Mouse (Mus musculus): ENCODE results near the gene Bcat1. TPM values are rescaled to one million over a fixed set of nuclear protein-coding genes. Genes with fewer than 3 reads are reported as not detected.
A peak's percentile ranks its signal among the peaks of the same experiment; 100 is the strongest.

The Bcat1 gene
- polyA plus RNA-seq, 1 experiment from 2014 or later, result 6.0 TPM

DNA sequence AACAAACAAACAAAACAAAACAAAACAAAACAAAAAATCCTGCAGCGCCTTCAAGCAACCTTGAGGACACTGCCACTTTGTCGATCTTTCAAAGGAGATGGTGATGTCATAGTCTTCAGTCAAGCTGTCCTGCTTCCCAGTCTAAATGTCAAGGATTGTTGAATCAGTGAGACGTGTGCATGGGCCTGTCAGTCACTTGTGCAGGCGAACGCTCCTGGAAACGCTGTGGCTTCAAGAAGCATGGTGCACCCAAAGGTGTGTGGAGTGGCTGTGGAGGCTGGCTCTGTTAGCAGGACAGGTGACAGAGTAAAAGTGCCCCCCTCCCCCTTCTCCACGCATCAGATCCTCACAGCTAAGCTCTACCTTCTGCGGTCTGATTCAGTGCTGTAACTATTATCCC lies 103.6 kb downstream of the Bcat1 start:
- Histone ChIP-seq H3K9me3 (ENCODE audit: control insufficient read depth, low read length) (no peaks in the 10 kb centered on the region), H3K4me2 (ENCODE audit: low read depth, low read length) (no peak overlapping the region), H3K9ac (ENCODE audit: low read depth, low read length) (no peak overlapping the region), H3K27ac (ENCODE audit: low read length) (no peak overlapping the region), H3K27me3 (replicated peaks; ENCODE audit: control insufficient read depth, insufficient read depth, low read length) (no peaks in the 10 kb centered on the region), H3K4me1 (ENCODE audit: control insufficient read depth, insufficient read depth, low read length) (no peaks in the 10 kb centered on the region), H3K36me3 (ENCODE audit: control insufficient read depth, insufficient read depth, low read length) (no peaks in the 10 kb centered on the region), H3K4me3 (ENCODE audit: low read length) (no peak overlapping the region)
- WGBS, result 85% methylated on average over 8 of the region's 8 CpGs
- ATAC-seq, result no peak

DNA sequence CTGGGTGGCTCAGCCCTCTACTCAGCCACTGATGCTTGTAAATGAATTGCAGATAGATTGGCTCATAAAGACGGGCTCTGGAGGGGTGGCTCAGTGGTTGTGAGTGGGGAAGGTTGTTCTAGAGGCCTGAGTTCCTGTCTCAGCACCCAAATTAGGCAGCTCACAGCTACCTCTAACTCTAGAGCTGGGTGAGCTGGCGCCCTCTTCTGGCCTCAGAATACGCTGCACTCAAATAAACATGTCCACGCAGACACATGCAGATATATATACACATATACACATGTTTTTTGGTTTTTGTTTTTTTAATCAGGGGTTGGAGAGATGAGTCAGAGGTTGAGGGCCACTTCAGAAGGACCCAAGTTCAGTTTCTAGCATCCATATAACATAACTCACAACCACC lies 105.1 kb downstream of the Bcat1 start:
- no peak for ATAC-seq

DNA sequence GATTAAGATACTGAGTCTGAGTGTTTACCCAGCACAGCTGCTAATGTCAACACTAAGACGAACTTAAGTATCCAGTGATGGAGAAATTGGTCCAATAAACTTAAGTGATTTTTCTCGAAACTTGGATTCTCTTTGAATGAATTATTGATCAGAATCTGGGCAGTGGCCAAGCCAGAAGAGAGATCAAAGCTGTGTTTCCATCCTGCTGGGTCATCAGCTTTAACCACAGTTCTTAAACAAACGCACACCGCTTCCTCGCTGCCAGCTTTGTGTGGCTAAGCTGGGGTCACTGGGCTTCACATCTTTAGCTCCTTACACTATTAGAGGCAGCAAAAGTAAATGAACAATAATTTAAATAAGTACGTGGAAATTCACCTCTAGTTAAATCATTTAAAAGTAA lies 108.4 kb downstream of the Bcat1 start:
- no peaks in the 10 kb centered on the region for H3K36me3 ChIP-seq (ENCODE audit: control insufficient read depth, insufficient read depth, low read length)
- no peaks in the 10 kb centered on the region for H3K4me1 ChIP-seq (ENCODE audit: control insufficient read depth, insufficient read depth, low read length)
- no peak overlapping the region for H3K9ac ChIP-seq (ENCODE audit: low read depth, low read length)
- H3K4me3 ChIP-seq (ENCODE audit: low read length), result no peak overlapping the region
- H3K27me3 ChIP-seq (replicated peaks; ENCODE audit: control insufficient read depth, insufficient read depth, low read length), result no peaks in the 10 kb centered on the region
- no peak overlapping the region for H3K27ac ChIP-seq (ENCODE audit: low read length)
- no peak overlapping the region for H3K4me2 ChIP-seq (ENCODE audit: low read depth, low read length)
- 32% methylated on average over 6 of the region's 6 CpGs for WGBS
- no peak for ATAC-seq
- no peaks in the 10 kb centered on the region for H3K9me3 ChIP-seq (ENCODE audit: control insufficient read depth, low read length)

More for the DNA sequence above, 105.1 kb downstream of the Bcat1 start:
- H3K4me2 ChIP-seq (ENCODE audit: low read depth, low read length), result no peak overlapping the region
- no peaks in the 10 kb centered on the region for H3K36me3 ChIP-seq (ENCODE audit: control insufficient read depth, insufficient read depth, low read length)
- 82% methylated on average over 4 of the region's 4 CpGs for WGBS
- H3K27me3 ChIP-seq (replicated peaks; ENCODE audit: control insufficient read depth, insufficient read depth, low read length), result no peaks in the 10 kb centered on the region
- no peak overlapping the region for H3K27ac ChIP-seq (ENCODE audit: low read length)
- H3K4me3 ChIP-seq (ENCODE audit: low read length), result no peak overlapping the region
- no peaks in the 10 kb centered on the region for H3K9me3 ChIP-seq (ENCODE audit: control insufficient read depth, low read length)
- H3K9ac ChIP-seq (ENCODE audit: low read depth, low read length), result no peak overlapping the region
- H3K4me1 ChIP-seq (ENCODE audit: control insufficient read depth, insufficient read depth, low read length), result no peaks in the 10 kb centered on the region

DNA sequence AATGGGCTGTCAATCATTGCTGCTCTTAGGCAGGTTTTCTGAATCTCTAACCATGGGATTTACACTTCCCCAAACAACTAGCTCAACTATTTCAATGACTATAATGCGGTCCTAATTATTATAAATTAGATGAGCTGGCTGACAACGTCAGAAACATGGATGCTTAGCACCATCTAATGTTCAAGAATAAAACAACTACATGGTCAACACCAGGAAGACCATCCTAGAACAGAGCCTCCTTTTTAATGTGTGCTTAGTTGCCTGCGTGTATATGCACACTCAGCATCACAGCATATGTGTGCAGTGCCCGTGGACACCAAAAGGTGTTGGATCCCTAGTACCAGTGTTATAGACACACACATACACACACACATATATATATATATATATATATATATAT lies 111.8 kb downstream of the Bcat1 start:
- Histone ChIP-seq H3K4me3 (ENCODE audit: low read length) (no peak overlapping the region), H3K4me2 (ENCODE audit: low read depth, low read length) (no peak overlapping the region), H3K9ac (ENCODE audit: low read depth, low read length) (no peak overlapping the region), H3K27ac (ENCODE audit: low read length) (no peak overlapping the region), H3K4me1 (ENCODE audit: control insufficient read depth, insufficient read depth, low read length) (no peaks in the 10 kb centered on the region), H3K36me3 (ENCODE audit: control insufficient read depth, insufficient read depth, low read length) (no peaks in the 10 kb centered on the region), H3K9me3 (ENCODE audit: control insufficient read depth, low read length) (no peaks in the 10 kb centered on the region), H3K27me3 (replicated peaks; ENCODE audit: control insufficient read depth, insufficient read depth, low read length) (no peaks in the 10 kb centered on the region)
- ATAC-seq, result no peak
- 66% methylated on average over 4 of the region's 4 CpGs for WGBS

DNA sequence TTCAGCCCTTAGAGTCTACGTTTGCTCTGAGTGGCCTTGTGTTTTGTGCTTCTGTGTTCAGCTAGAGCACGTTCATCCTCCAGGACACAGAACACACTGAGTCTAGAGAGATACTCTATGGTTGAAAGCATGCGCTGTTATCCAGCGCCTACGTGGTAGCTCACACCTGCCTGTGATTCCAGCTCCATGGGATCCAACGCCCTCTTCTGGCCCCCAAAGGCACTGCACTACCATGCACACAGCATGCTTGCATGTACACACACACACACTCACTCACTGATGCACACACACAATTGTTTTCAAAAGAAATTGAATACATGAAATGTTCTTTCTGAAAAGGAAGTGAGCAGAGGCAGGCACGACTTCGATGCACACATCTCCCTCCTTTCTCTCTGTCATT lies 112.8 kb downstream of the Bcat1 start:
- WGBS, result 86% methylated on average over 8 of the region's 8 CpGs
- Histone ChIP-seq H3K9me3 (ENCODE audit: control insufficient read depth, low read length) (no peaks in the 10 kb centered on the region), H3K27me3 (replicated peaks; ENCODE audit: control insufficient read depth, insufficient read depth, low read length) (no peaks in the 10 kb centered on the region), H3K27ac (ENCODE audit: low read length) (no peak overlapping the region), H3K36me3 (ENCODE audit: control insufficient read depth, insufficient read depth, low read length) (no peaks in the 10 kb centered on the region), H3K4me3 (ENCODE audit: low read length) (no peak overlapping the region), H3K4me1 (ENCODE audit: control insufficient read depth, insufficient read depth, low read length) (no peaks in the 10 kb centered on the region), H3K4me2 (ENCODE audit: low read depth, low read length) (no peak overlapping the region), H3K9ac (ENCODE audit: low read depth, low read length) (no peak overlapping the region)
- no peak for ATAC-seq

DNA sequence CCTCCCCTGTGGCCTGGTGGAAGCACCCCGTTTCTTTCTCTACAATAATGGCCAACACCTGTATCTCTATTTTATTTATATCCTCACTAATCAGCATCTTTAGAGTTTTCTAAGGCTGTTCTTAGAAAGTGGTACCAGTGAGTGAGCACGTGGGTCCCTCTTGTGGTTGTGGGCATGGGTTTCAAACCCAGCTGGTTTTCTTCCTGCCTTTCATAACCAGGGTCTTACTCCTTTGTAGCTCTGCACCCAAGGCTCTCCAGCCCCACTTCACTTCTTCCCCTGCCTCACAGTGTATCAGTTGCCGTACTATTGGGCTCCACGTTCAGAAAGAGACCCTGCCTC lies 114.0 kb downstream of the Bcat1 start:
- no peaks in the 10 kb centered on the region for H3K9me3 ChIP-seq (ENCODE audit: control insufficient read depth, low read length)
- H3K27me3 ChIP-seq (replicated peaks; ENCODE audit: control insufficient read depth, insufficient read depth, low read length), result no peaks in the 10 kb centered on the region
- no peak overlapping the region for H3K4me2 ChIP-seq (ENCODE audit: low read depth, low read length)
- H3K4me3 ChIP-seq (ENCODE audit: low read length), result no peak overlapping the region
- H3K36me3 ChIP-seq (ENCODE audit: control insufficient read depth, insufficient read depth, low read length), result no peaks in the 10 kb centered on the region
- ATAC-seq, result no peak
- no peaks in the 10 kb centered on the region for H3K4me1 ChIP-seq (ENCODE audit: control insufficient read depth, insufficient read depth, low read length)
- no peak overlapping the region for H3K9ac ChIP-seq (ENCODE audit: low read depth, low read length)
- no peak overlapping the region for H3K27ac ChIP-seq (ENCODE audit: low read length)
- 57% methylated on average over 4 of the region's 4 CpGs for WGBS

DNA sequence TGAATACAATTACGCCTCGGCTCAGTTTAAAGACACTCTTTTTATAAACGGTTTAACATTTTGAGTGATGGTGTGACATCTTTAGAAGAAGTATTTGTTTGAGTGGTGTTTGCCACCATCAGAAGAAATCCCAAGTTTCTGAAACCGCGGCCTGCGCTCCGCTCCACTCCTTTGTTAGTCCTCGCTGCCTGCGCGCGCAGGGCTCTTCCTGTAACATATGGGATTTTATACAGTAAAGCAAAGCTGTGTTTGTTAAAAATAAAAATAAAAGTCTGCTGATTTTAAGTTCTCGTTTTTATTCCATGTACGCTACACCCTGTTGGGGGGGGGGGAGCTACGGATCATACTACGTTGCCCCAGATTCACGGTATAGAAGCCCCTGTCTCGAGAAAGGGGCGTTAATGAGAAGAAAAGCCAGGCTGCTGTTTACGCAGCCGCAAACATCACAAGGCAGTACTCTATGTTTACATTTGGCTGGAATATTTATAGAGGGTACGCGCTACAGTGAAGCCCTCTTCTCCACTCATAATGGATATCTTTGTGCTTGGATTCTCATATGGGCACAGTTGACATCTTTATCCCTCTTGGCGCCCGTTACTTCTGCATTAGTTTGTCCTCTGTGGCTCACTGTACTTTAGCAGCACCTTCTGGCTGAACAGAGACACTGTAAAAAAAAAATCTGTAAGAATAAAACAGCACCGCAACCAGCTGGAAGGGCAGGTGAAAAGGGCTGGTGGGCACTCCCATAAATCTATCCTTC lies 114.6 kb downstream of the Bcat1 start:
- Histone ChIP-seq H3K36me3 (ENCODE audit: control insufficient read depth, insufficient read depth, low read length) (no peaks in the 10 kb centered on the region), H3K4me2 (ENCODE audit: low read depth, low read length) (peak overlapping the region; percentile 40), H3K4me3 (ENCODE audit: low read length) (0 out of 2 replicates have a peak overlapping the region, but pooled peaks have one; percentile 6), H3K9ac (ENCODE audit: low read depth, low read length) (no peak overlapping the region), H3K27me3 (replicated peaks; ENCODE audit: control insufficient read depth, insufficient read depth, low read length) (no peaks in the 10 kb centered on the region), H3K4me1 (ENCODE audit: control insufficient read depth, insufficient read depth, low read length) (no peaks in the 10 kb centered on the region), H3K27ac (ENCODE audit: low read length) (no peak overlapping the region), H3K9me3 (ENCODE audit: control insufficient read depth, low read length) (no peaks in the 10 kb centered on the region)
- ATAC-seq, result peak; percentile 55; the same call in 1 of the 2 replicates
- WGBS, result 53% methylated on average over 25 of the region's 25 CpGs

DNA sequence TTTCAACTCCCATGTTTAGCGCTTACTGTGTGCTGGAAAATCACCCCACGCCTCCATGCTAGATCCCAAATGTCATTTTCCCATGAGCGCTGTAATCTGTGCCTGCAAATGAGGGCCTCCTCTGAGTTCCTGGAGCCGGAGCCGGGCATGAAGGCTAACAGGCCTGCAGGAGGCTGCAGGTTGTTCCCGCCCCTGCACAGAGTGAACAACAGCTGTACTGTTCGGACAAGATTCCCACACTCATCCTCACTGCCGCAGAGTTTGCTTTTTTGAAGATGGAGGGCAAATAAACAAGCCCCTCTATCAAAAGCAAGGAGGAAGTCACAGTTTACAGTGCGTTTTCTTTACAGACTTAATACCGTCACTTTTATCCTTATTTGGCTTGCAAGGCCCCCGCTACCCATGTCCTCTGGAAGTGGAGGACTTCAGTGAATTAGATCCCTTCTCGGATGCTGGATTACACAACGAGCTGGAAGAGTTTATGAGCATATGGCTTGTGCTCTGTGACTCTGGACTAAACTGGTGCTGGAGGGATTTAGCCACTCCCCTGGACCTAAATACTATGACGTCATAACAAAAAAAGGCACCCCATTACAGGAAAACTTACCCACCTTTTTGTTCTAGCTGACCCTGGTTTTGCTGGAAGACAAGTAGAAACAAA lies 120.0 kb downstream of the Bcat1 start:
- no peak for ATAC-seq
- 50% methylated on average over 14 of the region's 14 CpGs for WGBS
- H3K27ac ChIP-seq (ENCODE audit: low read length), result no peak overlapping the region

DNA sequence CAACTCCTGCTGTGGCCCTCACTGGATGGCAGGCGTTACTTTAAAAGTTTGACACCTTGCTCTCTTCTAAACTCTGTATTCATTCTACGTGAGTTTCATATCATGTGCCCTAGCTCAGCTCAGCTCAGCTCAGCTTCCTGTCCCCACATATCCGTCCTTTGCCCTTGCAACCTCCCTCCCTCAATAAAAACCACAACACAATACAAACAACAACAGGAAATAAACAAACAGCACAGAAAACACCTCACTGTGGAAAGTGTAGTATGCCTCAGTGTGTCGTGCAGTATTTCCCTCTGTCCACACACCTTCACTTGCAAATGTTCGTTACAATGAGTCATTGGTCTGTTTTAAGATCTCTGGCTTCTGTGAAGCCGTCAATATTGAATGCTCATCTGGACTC lies 123.1 kb downstream of the Bcat1 start:
- H3K4me1 ChIP-seq (ENCODE audit: control insufficient read depth, insufficient read depth, low read length), result 0 out of 2 replicates have a peak, but pooled peaks cover 3% of the 10 kb centered on the region
- H3K27ac ChIP-seq (ENCODE audit: low read length), result no peak overlapping the region
- H3K4me3 ChIP-seq (ENCODE audit: low read length), result no peak overlapping the region
- H3K9me3 ChIP-seq (ENCODE audit: control insufficient read depth, low read length), result no peaks in the 10 kb centered on the region
- 86% methylated on average over 6 of the region's 6 CpGs for WGBS
- no peak overlapping the region for H3K4me2 ChIP-seq (ENCODE audit: low read depth, low read length)
- H3K36me3 ChIP-seq (ENCODE audit: control insufficient read depth, insufficient read depth, low read length), result no peaks in the 10 kb centered on the region
- ATAC-seq, result no peak
- H3K9ac ChIP-seq (ENCODE audit: low read depth, low read length), result no peak overlapping the region
- H3K27me3 ChIP-seq (replicated peaks; ENCODE audit: control insufficient read depth, insufficient read depth, low read length), result no peaks in the 10 kb centered on the region

More for the DNA sequence above, 120.0 kb downstream of the Bcat1 start:
- 0 out of 2 replicates have a peak, but pooled peaks cover 3% of the 10 kb centered on the region for H3K4me1 ChIP-seq (ENCODE audit: control insufficient read depth, insufficient read depth, low read length)
- no peak overlapping the region for H3K4me3 ChIP-seq (ENCODE audit: low read length)
- H3K9ac ChIP-seq (ENCODE audit: low read depth, low read length), result no peak overlapping the region
- no peaks in the 10 kb centered on the region for H3K36me3 ChIP-seq (ENCODE audit: control insufficient read depth, insufficient read depth, low read length)
- H3K27me3 ChIP-seq (replicated peaks; ENCODE audit: control insufficient read depth, insufficient read depth, low read length), result no peaks in the 10 kb centered on the region
- no peak overlapping the region for H3K4me2 ChIP-seq (ENCODE audit: low read depth, low read length)
- no peaks in the 10 kb centered on the region for H3K9me3 ChIP-seq (ENCODE audit: control insufficient read depth, low read length)

All from intestine, embryonic 16.5 days (tissue).